Mouse (Mus musculus) kidney, embryonic 16.5 days (tissue): Measurements from ENCODE around the gene Fdxr. TPM values are rescaled to one million over a fixed set of nuclear protein-coding genes. Genes with fewer than 3 reads are reported as not detected.
A peak's percentile ranks its signal among the peaks of the same experiment; 100 is the strongest.

Source experiments
- ATAC-seq: fragments of 200-750 bp; cut with Nextera tagmentation; 2 replicates; pipeline ENCODE4 v1.8.0; 2017; ENCODE audit warnings: moderate TSS enrichment; ENCODE audit not compliant: low FRiP score, low TSS enrichment
- H3K27ac ChIP-seq: fragments of 300-500 bp; sonication (generic); 2 replicates; pipeline ENCODE4 v1.5.1; 2014; ENCODE audit warnings: low read length
- H3K27me3 ChIP-seq: fragments of 300-500 bp; sonication (generic); 2 replicates; pipeline ENCODE4 v1.6.1; 2014; ENCODE audit warnings: low read length, control low read depth, mixed read lengths; ENCODE audit not compliant: insufficient read depth
- H3K36me3 ChIP-seq: fragments of 300-500 bp; sonication (generic); 2 replicates; pipeline ENCODE4 v1.6.1; 2014; ENCODE audit warnings: low read length, control low read depth, mixed read lengths; ENCODE audit not compliant: insufficient read depth
- H3K4me1 ChIP-seq: fragments of 300-500 bp; sonication (generic); 2 replicates; pipeline ENCODE4 v1.6.1; 2014; ENCODE audit warnings: low read length, control low read depth, mixed read lengths; ENCODE audit not compliant: insufficient read depth
- H3K4me2 ChIP-seq: fragments of 300-500 bp; sonication (generic); replicated peaks from 2 replicates; pipeline ENCODE4 v1.6.1; 2014; ENCODE audit warnings: low read depth, low read length
- H3K4me3 ChIP-seq: fragments of 300-500 bp; sonication (generic); 2 replicates; pipeline ENCODE4 v1.5.1; 2014; ENCODE audit warnings: mild to moderate bottlenecking, low read length
- H3K9ac ChIP-seq: fragments of 300-500 bp; sonication (generic); replicated peaks from 2 replicates; pipeline ENCODE4 v1.6.1; 2014; ENCODE audit warnings: low read length
- H3K9me3 ChIP-seq: fragments of 300-500 bp; sonication (generic); 2 replicates; pipeline ENCODE4 v1.6.1; 2016; ENCODE audit warnings: low read length, control low read depth
- WGBS: fragments of 180-500 bp; shearing (Covaris S2); extraction: QIAGEN DNeasy Blood & Tissue Kit; methylation state at CpG from one replicate; pipeline ENCODE4 v1.1.7; 2014; 5-methylcytosine and 5-hydroxymethylcytosine counted together
- polyA plus RNA-seq: library from polyadenylated mRNA; unstranded; fragments of >200 nt; fragmentation: Nextera tagmentation; extraction: Ambion mirVana; gene quantifications from 2 replicates; pipeline ENCODE4 v1.2.1, GENCODE M21; 2015

The Fdxr gene
- polyA plus RNA-seq, 1 experiment from 2014 or later, result 23.6 TPM

- H3K9me3 ChIP-seq, result no peaks in the 10 kb centered on the region
- H3K27me3 ChIP-seq, result peaks cover 11% of the 10 kb centered on the region
- no peak overlapping the region for H3K27ac ChIP-seq
- WGBS, result 41% methylated on average over 8 of the region's 8 CpGs
- H3K9ac ChIP-seq, result no peak overlapping the region
- H3K36me3 ChIP-seq, result no peaks in the 10 kb centered on the region
- no peak for ATAC-seq
- H3K4me1 ChIP-seq, result no peaks in the 10 kb centered on the region
- no peak overlapping the region for H3K4me2 ChIP-seq
- H3K4me3 ChIP-seq, result no peak overlapping the region
Observed at GRCm38 (mm10) chr11:115303167-115303566, 26.3 kb upstream of the Fdxr start.

- H3K9ac ChIP-seq, result no peak overlapping the region
- no peak overlapping the region for H3K4me3 ChIP-seq
- ATAC-seq, result no peak
- no peak overlapping the region for H3K27ac ChIP-seq
- WGBS, result 76% methylated on average over 2 of the region's 2 CpGs
- H3K9me3 ChIP-seq, result no peaks in the 10 kb centered on the region
- peaks cover 10% of the 10 kb centered on the region; the same call in 1 of the 2 replicates for H3K4me1 ChIP-seq
- no peaks in the 10 kb centered on the region for H3K36me3 ChIP-seq
- peaks cover 23% of the 10 kb centered on the region for H3K27me3 ChIP-seq
- no peak overlapping the region for H3K4me2 ChIP-seq
Observed at GRCm38 (mm10) chr11:115301351-115301750, 24.5 kb upstream of the Fdxr start.

DNA sequence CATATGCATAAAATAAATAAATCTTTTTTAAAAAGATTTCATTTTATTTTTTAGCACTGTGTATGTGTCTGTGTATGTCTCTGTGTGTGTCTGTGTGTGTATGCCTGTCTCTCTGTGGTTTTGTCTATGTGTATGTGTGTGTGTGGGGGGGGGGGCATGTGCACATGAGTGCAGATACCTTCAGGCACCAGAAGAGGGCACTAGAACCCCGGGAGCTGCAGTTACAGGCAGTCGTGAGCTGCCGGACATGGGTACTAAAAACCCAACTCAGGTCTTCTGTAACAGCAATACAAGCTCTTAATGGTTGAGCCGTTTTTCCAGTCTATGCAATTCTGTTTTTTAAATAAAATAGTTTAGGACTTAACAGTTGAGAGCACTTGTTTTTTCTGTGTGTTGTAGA lies 23.9 kb upstream of the Fdxr start:
- no peak overlapping the region for H3K4me2 ChIP-seq
- 83% methylated on average over 4 of the region's 4 CpGs for WGBS
- ATAC-seq, result no peak
- no peak overlapping the region for H3K9ac ChIP-seq
- H3K9me3 ChIP-seq, result no peaks in the 10 kb centered on the region
- H3K27ac ChIP-seq, result no peak overlapping the region
- peaks cover 23% of the 10 kb centered on the region for H3K27me3 ChIP-seq
- H3K36me3 ChIP-seq, result no peaks in the 10 kb centered on the region
- no peak overlapping the region for H3K4me3 ChIP-seq
- H3K4me1 ChIP-seq, result peaks cover 10% of the 10 kb centered on the region; the same call in 1 of the 2 replicates

DNA sequence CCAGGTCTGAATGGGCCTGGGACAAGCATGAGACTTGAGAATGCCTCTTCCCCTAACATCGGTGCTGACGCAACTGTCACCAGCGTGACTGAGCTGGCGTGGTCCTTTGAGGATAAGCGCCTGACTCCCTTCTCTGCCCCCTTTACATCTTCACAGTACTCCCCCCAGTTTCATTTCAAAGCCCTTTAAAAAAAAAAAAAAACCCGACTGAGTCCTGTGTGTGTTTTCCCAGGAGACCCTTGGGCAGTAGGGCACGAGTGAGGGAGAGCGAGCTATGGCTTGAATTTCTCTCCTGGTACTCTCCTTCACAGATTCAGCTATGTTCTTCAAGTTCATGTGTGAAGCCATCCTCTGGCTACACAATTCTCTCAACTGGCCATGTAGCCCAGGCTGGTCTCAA lies 21.3 kb upstream of the Fdxr start:
- Histone ChIP-seq H3K4me3 (no peak overlapping the region), H3K4me2 (no peak overlapping the region), H3K9me3 (no peaks in the 10 kb centered on the region), H3K27me3 (peaks cover 23% of the 10 kb centered on the region), H3K9ac (no peak overlapping the region), H3K27ac (no peak overlapping the region), H3K36me3 (no peaks in the 10 kb centered on the region), H3K4me1 (peaks cover 10% of the 10 kb centered on the region; the same call in 1 of the 2 replicates)
- 58% methylated on average over 8 of the region's 8 CpGs for WGBS
- no peak for ATAC-seq

GRCm38 (mm10) chr11:115297214-115297826 lies 20.5 kb upstream of the Fdxr start, which contains the start of gene Fads6:
Gene Fads6, minus strand, starts transcription at chr11:115297663.
- H3K4me2 ChIP-seq, result peak within 1 kb of the TSS; percentile 61
- ATAC-seq, result peak; percentile 80
- H3K9me3 ChIP-seq, result no peaks in the 10 kb centered on the region
- peaks cover 10% of the 10 kb centered on the region; the same call in 1 of the 2 replicates for H3K4me1 ChIP-seq
- H3K27ac ChIP-seq, result no peak within 1 kb of the TSS
- no peaks in the 10 kb centered on the region for H3K36me3 ChIP-seq
- H3K4me3 ChIP-seq, result peak within 1 kb of the TSS; percentile 44
- peak within 1 kb of the TSS; percentile 61 for H3K9ac ChIP-seq
- under 1% methylated on average over 41 of the region's 44 CpGs for WGBS
- H3K27me3 ChIP-seq, result peaks cover 23% of the 10 kb centered on the region

- WGBS, result 54% methylated on average over 21 of the region's 21 CpGs
- Histone ChIP-seq H3K9ac (peak overlapping the region; percentile 61), H3K27me3 (peaks cover 23% of the 10 kb centered on the region), H3K36me3 (no peaks in the 10 kb centered on the region), H3K4me1 (peaks cover 10% of the 10 kb centered on the region; the same call in 1 of the 2 replicates), H3K4me2 (peak overlapping the region; percentile 61), H3K27ac (no peak overlapping the region), H3K9me3 (no peaks in the 10 kb centered on the region), H3K4me3 (peak overlapping the region; percentile 44)
- no peak for ATAC-seq
Observed at GRCm38 (mm10) chr11:115296471-115297210, 19.8 kb upstream of the Fdxr start.

- H3K4me1 ChIP-seq, result peaks cover 14% of the 10 kb centered on the region
- no peak overlapping the region for H3K4me2 ChIP-seq
- H3K4me3 ChIP-seq, result no peak overlapping the region
- WGBS, result 80% methylated on average over 11 of the region's 11 CpGs
- ATAC-seq, result no peak
- H3K36me3 ChIP-seq, result no peaks in the 10 kb centered on the region
- no peak overlapping the region for H3K27ac ChIP-seq
- H3K9me3 ChIP-seq, result no peaks in the 10 kb centered on the region
- no peak overlapping the region for H3K9ac ChIP-seq
- H3K27me3 ChIP-seq, result peaks cover 23% of the 10 kb centered on the region
Observed at GRCm38 (mm10) chr11:115295939-115296338, 19.1 kb upstream of the Fdxr start.

GRCm38 (mm10) chr11:115292631-115293375 lies 16.0 kb upstream of the Fdxr start:
- H3K36me3 ChIP-seq, result no peaks in the 10 kb centered on the region
- H3K9ac ChIP-seq, result no peak overlapping the region
- peaks cover 17% of the 10 kb centered on the region for H3K4me1 ChIP-seq
- no peak overlapping the region for H3K4me2 ChIP-seq
- WGBS, result 60% methylated on average over 14 of the region's 14 CpGs
- H3K4me3 ChIP-seq, result no peak overlapping the region
- 0 out of 2 replicates have a peak overlapping the region, but pooled peaks have one; percentile 10 for H3K27ac ChIP-seq
- H3K9me3 ChIP-seq, result no peaks in the 10 kb centered on the region
- H3K27me3 ChIP-seq, result peaks cover 9% of the 10 kb centered on the region
- no peak for ATAC-seq

DNA sequence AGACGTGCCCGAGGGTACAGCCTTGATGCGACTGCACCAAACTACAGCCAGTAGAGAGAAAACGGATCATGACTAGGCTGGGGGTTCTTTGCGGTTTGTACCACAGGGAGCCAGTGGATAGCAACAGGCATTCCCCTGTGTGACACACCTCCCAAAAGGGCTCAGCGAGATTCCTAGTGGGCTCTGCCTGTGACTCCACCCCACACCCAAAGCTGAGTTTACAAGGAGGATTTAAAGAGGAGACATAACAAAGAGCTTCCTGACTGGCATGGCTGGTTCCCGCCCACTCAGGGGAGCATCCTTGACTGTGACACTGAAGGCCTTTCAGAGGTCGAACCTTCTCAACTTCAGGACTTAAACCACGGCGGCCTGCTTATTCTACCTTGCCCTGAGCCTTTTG lies 14.7 kb upstream of the Fdxr start:
- H3K27ac ChIP-seq, result no peak overlapping the region

More for the DNA sequence above, 14.7 kb upstream of the Fdxr start:
- Histone ChIP-seq H3K4me1 (peaks cover 9% of the 10 kb centered on the region; the same call in 1 of the 2 replicates), H3K9me3 (no peaks in the 10 kb centered on the region), H3K36me3 (no peaks in the 10 kb centered on the region), H3K27me3 (no peaks in the 10 kb centered on the region), H3K9ac (no peak overlapping the region), H3K4me3 (no peak overlapping the region), H3K4me2 (no peak overlapping the region)
- WGBS, result 77% methylated on average over 10 of the region's 10 CpGs
- ATAC-seq, result no peak
